Mouse (Mus musculus): ENCODE data around the gene Trip4. TPM values are rescaled to one million over a fixed set of nuclear protein-coding genes. Genes with fewer than 3 reads are reported as not detected.
"Not testable (repeated sequence)": the region's sequence is repeated elsewhere in the genome, so short reads cannot be mapped to it uniquely, and the experiment has no call there.

Trip4 gene
- polyA plus RNA-seq, 1 experiment from 2014 or later: 33.7 TPM

DNA sequence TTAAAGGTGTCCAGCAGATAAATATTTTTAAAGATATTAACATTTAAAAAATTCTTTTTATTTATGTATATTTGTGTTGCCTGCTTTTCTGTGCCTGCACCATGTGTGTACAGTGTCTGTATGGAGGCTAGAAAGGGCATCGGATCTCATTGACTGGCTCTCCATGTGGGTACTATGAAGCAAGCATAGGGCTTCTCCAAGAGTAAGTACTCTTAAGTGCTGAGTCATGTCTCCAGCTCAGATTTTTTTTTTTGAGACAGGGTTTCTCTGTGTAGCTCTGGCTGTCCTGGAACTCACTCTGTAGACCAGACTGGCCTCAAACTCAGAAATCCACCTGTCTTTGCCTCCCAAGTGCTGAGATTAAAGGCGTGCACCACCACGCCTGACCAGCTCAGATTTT is 129.0 kb downstream of the Trip4 start:
- not testable (repeated sequence) for H3K4me3 ChIP-seq (ENCODE audit: low read depth, low read length); H3K27ac ChIP-seq (ENCODE audit: low read depth, low read length); H3K36me3 ChIP-seq (ENCODE audit: control insufficient read depth, insufficient read depth, low read length); ATAC-seq (ENCODE audit: low FRiP score); DNase-seq (ENCODE audit: low spot score, missing footprints); H3K9ac ChIP-seq (ENCODE audit: low read length); H3K9me3 ChIP-seq (ENCODE audit: control insufficient read depth, low read length); H3K4me2 ChIP-seq; H3K27me3 ChIP-seq (ENCODE audit: control insufficient read depth, insufficient read depth, low read length)
- WGBS: 94% methylated on average over 3 of the region's 3 CpGs
- peaks cover 15% of the 10 kb centered on the region for H3K4me1 ChIP-seq (ENCODE audit: control insufficient read depth, insufficient read depth, low read length)

Other genes starting within 250 kb of the Trip4 start
- gene Oaz2, start 240.8 kb downstream of the Trip4 start, polyA plus RNA-seq (2014; fragmentation: Nextera tagmentation; extraction: Ambion mirVana): 199 and 215 TPM in 2 replicates
- gene Zfp609, start 81.2 kb downstream of the Trip4 start, polyA plus RNA-seq (2014; fragmentation: Nextera tagmentation; extraction: Ambion mirVana): 7.4 and 7.6 TPM in 2 replicates
- gene Pclaf, start 18.6 kb downstream of the Trip4 start, polyA plus RNA-seq (2014; fragmentation: Nextera tagmentation; extraction: Ambion mirVana): 198 and 215 TPM in 2 replicates
- 18.4 and 19.6 TPM in 2 replicates for gene Csnk1g1, start 130 bp upstream of the Trip4 start, polyA plus RNA-seq (2014; fragmentation: Nextera tagmentation; extraction: Ambion mirVana)
- gene Ppib, start 151.4 kb upstream of the Trip4 start, polyA plus RNA-seq (2014; fragmentation: Nextera tagmentation; extraction: Ambion mirVana): 490 and 501 TPM in 2 replicates
- 1.8 and 2.2 TPM in 2 replicates for gene Snx22, start 160.9 kb upstream of the Trip4 start, polyA plus RNA-seq (2014; fragmentation: Nextera tagmentation; extraction: Ambion mirVana)
- 147 and 150 TPM in 2 replicates for gene Snx1, start 217.8 kb upstream of the Trip4 start, polyA plus RNA-seq (2014; fragmentation: Nextera tagmentation; extraction: Ambion mirVana)
- 156 and 171 TPM in 2 replicates for gene Ciao2a, start 217.8 kb upstream of the Trip4 start, polyA plus RNA-seq (2014; fragmentation: Nextera tagmentation; extraction: Ambion mirVana)
- gene Dapk2, start 249.4 kb upstream of the Trip4 start, polyA plus RNA-seq (2014; fragmentation: Nextera tagmentation; extraction: Ambion mirVana): 6.7 and 7.4 TPM in 2 replicates

Data from midbrain, embryonic 11.5 days (tissue).